Mouse (Mus musculus) retina, adult 2 months (tissue): Measurements from ENCODE around the gene Upk3bl.
A peak's percentile ranks its signal among the peaks of the same experiment; 100 is the strongest.
"Not testable (repeated sequence)": the region's sequence is repeated elsewhere in the genome, so short reads cannot be mapped to it uniquely, and the experiment has no call there.

Experiments used
- DNase-seq: peaks from one replicate; pipeline ENCODE4 v3.0.0-alpha.2; 2012; ENCODE audit warnings: low read depth, low spot score

Upk3bl gene

DNA sequence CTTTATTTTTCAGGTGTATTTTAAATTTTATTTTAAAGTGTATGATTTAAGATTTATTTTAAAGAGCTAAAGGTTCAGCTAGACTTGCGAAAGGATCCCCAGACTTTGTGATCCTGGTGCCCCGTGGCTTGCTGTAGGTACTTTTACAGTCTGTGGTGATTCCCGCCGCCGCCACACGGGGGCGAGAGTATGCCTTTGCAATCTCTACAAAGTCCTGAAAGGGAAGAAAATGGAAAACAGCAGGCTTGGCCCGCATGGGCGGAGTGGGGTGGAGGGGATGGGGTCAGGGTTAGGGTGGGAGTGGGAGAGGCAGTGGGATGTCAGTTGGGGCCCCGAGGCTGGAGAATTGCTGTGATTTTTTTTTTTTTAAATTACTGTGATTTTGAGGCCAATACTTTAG, 8.3 kb upstream of the Upk3bl start:
- DNase-seq: peak; percentile 34

DNA sequence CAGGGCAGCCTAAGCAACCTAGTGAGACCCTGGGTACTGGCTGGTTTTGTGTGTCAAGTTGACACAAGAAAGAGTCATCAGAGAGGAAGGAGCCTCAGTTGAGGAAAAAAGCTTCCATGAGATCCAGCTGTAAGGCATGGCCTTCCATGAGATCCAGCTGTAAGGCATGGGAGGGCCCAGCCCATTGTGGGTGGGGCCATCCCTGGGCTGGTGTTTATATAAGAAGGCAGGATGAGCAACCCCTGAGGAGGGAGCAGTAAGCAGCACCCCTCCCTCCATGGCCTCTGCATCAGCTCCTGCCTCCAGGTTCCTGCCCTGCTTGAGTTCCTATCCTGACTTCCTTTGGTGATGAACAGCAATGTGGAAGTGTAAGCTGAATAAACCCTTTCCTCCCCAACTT, 5.8 kb upstream of the Upk3bl start:
- DNase-seq: not testable (repeated sequence)

DNA sequence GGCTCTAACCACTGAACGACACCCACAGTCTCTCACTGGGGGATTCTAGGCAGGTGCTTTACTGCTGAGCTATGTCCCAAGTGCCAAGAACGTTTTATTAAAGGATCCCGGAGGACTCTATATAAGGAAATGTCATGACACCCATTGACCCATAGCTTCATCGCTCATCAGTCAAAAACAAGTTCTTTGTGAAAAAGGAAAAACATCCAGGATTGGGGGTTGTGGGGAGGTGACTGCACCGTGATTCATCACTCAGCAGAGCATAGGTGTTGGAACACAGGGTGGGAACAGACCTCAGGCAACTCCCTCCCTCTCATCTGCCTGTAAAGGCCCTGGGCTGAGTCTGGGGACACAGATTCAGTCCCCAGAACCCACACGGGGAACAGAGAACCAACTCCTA, 4.4 kb upstream of the Upk3bl start:
- no peak for DNase-seq

DNA sequence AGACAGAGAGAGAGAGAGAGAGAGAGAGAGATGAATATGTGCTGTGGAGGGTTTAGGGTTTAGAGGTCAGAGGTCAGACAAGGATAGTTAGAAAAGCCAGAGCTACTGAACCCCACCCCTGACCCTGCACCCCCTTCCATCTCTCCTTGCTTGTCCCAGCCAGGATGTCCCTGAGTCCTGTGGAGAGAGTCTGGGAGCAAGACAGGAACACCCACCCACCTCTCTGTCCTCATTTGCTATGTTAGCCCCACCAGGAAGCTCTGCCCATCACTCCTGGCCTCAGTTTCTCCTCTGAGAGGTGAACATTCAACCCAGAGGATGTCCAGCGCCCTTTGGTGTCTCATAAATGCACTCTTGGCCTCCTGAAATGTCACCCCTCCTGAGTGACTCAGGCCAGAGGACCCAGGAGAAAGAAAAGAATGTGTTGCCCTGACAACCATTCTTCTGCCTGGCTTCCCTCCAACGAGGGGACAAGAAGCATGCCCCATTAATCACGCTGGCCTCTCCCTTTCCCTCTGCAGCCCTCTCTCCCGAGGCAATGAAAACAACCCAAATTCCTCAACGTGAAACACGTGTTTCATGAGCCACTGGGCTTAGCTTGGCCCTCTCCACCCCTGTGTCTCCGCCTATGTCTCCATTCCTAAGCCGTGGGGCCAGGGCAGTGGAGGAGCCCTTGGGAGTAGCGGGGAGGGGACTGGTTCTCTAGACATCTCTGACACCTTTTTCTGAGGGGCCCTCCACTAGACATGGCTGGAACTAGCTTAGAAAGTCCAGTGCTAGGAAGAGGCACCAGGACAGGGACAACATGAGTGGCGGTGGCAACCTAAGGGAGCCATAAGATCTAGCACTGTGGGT, 2.8 kb upstream of the Upk3bl start:
- peak; percentile 29 for DNase-seq

DNA sequence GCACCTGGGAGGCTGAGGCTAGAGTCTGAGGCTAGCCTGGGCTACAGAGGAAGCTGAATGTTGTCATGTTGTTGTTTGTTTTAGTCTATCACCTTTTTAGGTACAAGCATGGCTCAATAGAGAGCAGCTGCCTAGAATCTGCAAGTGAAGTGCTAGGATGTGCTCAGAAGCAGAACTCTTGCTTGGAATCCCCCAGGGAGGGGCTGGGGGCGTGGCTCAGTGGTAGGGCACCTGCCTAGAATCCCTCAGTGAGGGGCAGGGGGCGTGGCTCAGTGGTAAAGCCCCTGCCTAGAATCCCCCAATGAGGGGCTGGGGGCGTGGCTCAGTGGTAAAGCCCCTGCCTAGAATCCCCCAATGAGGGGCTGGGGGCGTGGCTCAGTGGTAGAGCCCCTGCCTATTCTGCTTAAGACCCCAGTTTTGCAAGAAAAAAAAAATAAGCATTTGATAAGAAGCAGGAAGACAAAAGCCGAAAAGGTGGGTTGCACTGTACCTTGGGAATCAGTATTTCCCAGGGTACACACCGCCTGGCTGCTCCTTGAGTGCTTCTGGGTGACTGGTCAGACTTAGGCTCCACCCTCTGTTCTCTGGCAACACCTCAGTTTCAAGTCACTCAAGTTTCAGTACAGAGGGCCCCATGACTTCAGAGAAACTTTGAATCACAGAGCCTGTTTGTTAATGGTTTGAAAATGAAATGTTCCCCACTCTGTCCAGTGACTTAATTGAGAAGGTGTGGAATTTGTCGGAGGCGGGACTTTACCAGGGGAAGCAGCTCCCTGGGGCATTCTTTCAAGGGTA, 1.2 kb upstream of the Upk3bl start:
- DNase-seq: no peak

DNA sequence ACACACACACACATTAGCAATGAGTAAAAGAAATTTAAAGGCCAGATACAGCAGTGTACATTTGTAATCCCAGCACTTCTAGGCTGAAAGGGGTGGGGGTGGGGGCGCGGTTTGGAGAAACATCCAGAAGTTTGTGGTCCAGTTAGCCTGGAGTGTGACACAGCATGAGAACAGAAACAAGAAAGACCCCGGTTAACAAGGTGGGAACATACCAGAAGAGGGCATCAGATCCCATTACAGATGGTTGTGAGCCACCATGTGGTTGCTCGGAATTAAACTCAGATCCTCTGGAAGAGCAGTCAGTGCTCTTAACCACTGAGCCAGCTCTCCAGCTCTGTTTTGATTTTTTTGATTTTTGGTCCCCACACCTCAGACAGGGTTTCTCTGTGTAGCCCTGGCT, 1.8 kb downstream of the Upk3bl start:
- DNase-seq: no peak

DNA sequence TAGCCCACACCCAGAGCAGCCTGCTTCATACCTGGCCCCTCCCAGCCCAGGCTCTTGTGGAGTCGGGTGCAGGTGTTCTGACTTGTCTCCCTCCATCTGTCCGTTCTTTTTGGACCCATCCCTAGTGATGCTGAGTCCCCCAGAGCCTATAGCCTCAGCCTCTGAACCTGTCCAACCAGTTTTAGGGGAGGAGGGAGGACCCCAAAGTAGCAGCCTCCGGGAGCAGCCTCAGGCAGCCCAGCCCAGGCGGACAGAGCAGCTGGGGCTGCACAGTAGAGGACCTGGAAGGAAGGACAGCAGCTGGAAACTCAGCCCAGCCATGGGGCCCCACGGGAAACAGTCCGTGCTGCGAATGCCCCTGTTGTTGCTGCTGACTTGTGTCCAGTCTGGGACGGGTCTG, 2.8 kb downstream of the Upk3bl start:
- no peak for DNase-seq

DNA sequence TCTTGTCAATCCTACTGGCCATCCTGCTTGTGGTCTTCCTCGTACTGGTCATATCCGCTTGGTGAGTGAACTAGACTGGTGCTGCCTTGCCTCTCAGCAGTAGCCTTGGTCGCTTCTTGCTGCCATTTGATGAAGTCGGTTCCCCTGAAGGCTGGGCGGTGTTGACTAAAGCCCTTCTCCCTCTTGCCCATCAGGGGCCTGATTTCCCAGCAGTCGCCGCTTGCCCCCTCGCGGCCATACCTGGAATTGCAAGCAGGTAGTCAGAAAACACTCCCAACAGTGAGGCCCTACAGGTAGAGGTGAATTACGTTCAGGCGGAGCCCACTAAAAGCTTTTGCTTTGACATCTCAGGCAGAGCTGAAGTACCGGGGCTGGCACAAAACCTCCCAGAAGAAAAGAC, 7.3 kb downstream of the Upk3bl start:
- no peak for DNase-seq

DNA sequence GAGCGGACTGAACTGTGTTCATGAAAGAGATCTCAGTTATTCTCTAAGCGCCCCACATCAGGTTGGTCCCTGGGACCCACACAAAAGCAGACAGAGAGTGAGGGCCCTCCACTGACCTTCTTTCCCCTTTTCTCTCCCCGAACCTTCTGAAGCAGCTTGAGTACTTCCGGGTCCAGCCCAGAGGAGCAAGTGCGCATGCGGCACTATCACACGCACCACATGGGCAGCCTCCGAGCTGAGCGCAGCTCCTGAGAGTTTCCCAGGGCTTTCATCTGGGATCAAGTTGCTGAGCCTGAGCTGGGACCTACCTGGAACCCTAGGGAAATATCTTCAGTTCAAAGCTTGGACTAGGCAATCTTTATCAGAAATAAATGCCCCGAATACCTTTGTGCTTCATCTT, 9.6 kb downstream of the Upk3bl start:
- DNase-seq: no peak

DNA sequence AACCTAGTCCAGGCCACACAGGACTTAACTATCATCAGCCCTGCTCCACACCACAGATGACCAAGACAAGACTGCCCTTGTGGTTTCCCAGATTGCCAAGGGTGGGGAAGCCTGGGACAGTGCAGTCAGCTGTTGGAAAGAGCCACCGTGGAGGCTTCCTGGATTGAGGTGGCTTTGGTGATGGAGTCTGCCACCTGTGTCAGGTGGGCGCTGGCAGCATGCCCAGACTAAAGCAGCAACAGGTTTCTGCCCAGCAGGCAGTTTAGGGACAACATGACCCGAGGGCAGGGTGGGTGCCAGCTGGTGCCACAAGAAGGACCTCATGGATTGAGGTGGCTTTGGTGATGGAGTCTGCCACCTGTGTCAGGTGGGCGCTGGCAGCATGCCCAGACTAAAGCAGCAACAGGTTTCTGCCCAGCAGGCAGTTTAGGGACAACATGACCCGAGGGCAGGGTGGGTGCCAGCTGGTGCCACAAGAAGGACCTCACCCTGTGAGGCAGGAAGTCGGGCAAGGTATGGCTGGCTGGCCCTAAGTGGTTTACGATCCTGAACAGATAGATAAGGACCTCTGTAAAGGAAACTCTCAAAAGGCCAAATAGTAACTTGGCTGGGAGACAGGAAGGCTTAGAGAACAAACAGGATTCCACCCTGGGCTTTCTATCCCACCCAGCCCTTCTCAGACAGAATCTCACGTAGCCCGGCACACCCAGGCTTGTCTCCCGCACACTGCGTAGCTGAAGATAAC, 12.3 kb downstream of the Upk3bl start:
- DNase-seq: not testable (repeated sequence)

DNA sequence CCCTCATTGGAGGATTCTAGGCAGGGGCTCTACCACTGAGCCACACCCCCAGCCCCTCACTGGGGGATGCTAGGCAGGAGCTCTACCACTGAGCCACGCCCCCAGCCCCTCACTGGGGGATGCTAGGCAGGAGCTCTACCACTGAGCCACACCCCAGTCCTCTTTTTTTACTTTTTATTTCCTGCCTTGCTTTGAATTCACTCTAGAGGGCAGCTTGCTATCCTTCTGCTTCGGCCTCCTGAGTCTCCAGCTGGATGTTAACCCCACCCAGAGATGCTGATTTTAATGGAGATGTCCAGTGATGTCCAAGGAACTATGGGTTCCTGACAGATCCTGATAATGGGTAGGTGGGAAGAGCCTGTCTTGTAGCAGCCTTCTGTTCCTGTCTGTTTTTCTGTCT, 15.1 kb downstream of the Upk3bl start:
- no peak for DNase-seq

DNA sequence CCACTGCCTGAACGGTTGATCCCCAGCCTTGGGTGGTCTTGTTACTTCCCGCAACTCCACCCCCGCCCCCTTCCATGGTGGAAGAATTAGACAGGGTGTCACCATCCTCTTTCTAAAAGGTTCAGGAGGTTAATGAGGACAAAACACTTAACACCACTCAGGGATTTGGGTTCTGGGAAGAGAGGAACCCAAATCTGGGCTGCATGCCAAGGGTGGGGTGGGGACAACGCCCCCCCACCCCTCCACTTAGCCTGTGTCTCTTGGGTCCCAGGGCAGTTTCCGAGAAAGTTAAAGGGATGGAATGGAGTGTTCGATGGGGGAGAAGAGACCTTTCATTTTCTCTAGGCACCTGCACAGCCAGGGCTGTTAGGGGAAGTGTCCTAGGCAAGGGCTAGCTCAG, 18.8 kb downstream of the Upk3bl start:
- no peak for DNase-seq

DNA sequence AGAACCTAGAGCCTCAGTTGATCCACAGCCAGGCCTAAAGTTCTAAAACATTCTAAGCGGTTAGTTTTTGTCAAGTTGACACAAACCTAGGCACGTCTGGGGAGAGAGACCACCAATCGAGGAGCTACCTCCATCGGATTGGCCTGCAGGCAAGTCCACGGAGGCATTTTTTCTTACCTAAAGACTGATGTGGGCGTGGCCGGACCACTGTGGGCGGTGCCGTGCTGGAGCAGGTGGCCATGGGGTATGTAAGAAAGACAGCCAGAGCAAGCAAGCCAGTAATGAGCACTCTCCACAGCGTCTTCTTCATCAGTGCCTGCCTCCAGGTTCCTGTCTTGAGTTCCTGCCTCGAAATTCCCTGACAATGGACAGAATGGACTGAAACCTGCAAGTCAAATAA, 19.2 kb downstream of the Upk3bl start:
- DNase-seq: no peak

DNA sequence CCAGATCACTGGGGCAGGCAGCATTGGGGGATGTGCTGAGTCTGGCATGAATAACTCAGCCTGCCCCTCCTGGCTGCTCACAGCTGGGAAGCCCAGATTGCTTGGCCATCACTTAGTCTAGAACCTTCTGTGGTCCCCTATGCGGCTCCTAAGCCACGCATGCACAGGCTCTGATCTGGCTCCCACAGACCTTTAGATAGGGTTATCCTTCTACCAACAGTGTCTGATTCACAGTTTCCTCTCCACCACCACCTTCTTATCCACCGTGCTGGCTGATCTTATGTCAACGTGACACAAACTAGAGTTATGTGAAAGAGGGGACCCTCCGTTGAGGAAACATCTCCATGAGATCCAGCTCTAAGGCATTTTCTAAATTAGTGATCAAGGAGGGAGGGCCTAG, 20.8 kb downstream of the Upk3bl start:
- no peak for DNase-seq

DNA sequence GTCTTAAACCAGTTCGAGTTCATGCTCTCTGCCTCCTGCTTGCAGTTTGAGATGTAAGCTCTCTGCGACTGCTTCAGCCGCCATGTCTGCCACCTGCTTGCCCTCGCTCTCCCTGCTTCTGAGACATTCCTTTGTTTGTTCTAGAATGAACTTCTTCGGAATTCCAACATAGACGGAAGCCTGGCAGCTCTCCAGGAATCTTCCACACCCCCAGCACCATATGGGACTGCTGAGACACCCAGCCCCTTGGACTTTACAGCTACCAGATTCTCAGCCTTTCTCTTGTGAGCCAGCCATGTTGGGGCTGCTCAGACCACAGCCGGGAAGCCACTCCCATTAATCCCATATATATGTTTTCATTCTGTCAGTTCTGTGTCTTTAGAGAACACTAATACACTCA, 22.0 kb downstream of the Upk3bl start:
- DNase-seq: no peak

DNA sequence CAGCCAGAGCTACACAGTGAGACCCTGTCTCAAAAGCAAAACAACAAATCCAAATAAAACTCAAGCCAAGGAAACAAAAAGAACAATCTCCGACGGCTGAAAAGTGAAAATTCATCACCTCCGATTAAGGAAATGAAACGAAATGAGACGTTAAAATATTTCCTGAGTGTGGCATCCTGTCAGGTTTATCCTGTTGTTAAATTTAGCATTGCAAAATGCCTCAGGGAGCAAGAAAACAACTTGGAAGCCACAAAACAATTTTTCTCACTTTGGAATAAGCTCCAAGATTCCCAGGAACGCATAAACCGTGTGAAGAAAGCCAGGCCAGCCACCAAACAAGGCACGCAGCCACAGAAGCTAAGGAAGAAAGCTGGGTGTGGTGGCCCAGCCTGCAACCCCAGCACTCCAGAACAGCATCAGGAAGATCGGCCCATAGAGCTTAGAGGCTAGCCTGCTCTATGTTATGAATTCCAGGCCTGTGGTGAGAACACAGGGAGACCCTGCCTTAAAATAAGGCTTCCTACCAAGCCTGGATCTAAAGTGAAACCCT, 22.8 kb downstream of the Upk3bl start:
- no peak for DNase-seq

DNA sequence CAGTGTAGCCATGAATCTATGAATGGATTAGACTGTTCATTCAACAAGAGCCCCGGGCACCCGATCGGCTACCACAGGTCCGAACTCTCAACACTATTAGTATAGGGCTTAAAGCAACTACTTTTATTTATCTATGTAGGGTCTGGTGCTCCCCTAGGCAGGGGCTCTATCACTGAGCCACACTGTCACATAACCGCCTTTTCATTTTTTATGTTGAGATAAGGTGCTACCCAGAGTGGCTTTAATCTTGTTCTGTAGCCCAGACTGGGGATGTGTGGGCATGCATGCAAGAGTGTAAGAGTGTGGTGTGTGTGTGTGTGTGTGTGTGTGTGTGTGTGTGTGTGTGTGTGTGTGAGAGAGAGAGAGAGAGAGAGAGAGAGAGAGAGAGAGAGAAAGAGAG, 23.8 kb downstream of the Upk3bl start:
- no peak for DNase-seq

DNA sequence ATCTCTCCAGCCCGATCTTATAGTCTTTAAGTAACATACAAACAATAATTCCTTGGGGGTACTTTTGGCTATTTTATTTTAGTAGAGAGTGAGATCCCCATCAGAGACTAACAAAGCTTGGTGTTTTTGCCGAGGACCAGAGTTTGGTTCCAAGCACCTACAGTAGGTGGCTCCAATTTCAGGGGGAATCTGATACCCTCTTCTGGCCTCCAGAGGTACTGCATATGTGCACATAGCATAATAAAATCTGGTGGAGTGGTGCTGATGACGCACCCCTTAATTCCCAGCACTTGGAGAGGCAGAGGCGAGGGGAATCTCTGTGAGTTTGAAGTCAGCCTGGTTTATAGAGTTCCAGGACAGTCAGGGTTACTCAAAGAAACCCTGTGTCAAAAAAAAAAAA, 28.1 kb downstream of the Upk3bl start:
- no peak for DNase-seq

DNA sequence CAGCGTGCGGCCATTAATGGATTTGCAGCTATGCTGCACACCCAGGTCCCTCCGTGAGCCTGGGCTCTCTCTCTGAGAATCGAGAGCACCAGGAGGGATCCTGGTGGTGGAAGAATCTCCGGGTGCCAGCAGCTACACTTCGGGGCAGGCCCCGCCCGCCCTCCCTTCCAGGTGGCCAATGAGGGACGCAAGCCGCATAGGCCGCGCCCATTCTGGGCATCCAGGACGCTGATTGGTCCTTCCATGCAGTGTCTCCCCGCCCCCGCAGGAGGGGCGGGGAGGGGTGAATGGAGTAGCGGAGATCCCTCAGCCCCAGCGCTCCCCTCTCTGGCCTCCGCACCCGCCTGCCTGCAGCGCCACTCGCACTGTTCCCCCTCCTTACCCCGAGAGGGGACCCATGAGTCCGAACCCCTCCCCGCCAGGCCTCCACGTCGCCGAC, 29.4 kb downstream of the Upk3bl start, which contains the start of gene Rasa4:
Gene Rasa4, plus strand, starts transcription at position 248 of the 439 bp plus-strand sequence.
- peak; percentile 85 for DNase-seq

DNA sequence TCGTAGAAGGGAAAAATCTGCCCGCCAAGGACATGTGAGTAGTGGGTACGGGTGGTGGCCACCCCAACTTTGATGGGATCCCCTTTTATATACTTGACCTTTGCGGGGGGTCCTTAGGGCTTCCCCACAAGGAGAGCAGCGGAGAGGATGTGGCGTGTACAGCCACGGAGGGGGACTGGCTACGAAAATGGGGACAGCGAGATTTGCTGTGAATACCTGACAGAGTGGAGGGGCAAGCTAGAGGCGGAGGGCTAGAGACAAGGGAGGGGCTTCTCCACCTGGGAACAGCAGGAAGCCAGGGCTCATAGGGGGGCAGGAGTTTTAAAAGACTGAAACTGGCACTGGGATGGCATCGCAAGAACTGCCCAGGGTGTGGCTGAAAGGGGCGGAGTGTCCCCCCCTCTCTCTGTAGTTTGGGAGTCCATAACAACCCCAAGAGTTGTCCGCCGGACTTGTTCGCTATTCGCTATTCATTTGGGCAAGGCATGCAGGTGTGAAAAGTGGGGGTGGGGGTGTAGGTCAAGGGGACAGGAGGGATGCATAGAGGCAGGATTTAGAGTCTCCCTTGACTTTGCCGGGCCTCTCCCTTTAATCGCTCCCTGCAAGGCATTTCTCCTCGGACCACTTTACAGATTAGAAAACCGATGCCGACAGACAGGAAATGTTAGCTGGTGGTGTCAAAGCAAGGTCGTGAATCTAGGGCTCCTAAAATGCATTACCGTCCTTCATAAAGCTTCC, 30.0 kb downstream of the Upk3bl start:
- no peak for DNase-seq
